Mouse (Mus musculus) kidney, embryonic 15.5 days (tissue): ENCODE data around the gene Vps11. TPM values are rescaled to one million over a fixed set of nuclear protein-coding genes. Genes with fewer than 3 reads are reported as not detected.
"Not testable (repeated sequence)": the region's sequence is repeated elsewhere in the genome, so short reads cannot be mapped to it uniquely, and the experiment has no call there.

Experiments used
- ATAC-seq: fragments of 200-750 bp; cut with Nextera tagmentation; replicated peaks from 2 replicates; pipeline ENCODE4 v1.8.0; 2017; ENCODE audit warnings: moderate TSS enrichment; ENCODE audit not compliant: low FRiP score
- H3K27ac ChIP-seq: fragments of 300-500 bp; sonication (generic); 2 replicates; pipeline ENCODE4 v1.5.1; 2015; ENCODE audit warnings: mild to moderate bottlenecking, inconsistent platforms
- H3K27me3 ChIP-seq: fragments of 300-500 bp; sonication (generic); 2 replicates; pipeline ENCODE4 v1.6.1; 2015; ENCODE audit warnings: inconsistent platforms
- H3K36me3 ChIP-seq: fragments of 300-500 bp; sonication (generic); 2 replicates; pipeline ENCODE4 v1.6.1; 2015; ENCODE audit warnings: inconsistent platforms
- H3K4me1 ChIP-seq: fragments of 300-500 bp; sonication (generic); 2 replicates; pipeline ENCODE4 v1.6.1; 2015; ENCODE audit warnings: inconsistent platforms
- H3K4me2 ChIP-seq: fragments of 300-500 bp; sonication (generic); 2 replicates; pipeline ENCODE4 v1.6.1; 2015; ENCODE audit warnings: moderate library complexity, mild to moderate bottlenecking, inconsistent platforms
- H3K4me3 ChIP-seq: fragments of 300-500 bp; sonication (generic); replicated peaks from 2 replicates; pipeline ENCODE4 v1.5.1; 2015; ENCODE audit warnings: mild to moderate bottlenecking, inconsistent platforms
- H3K9ac ChIP-seq: fragments of 300-500 bp; sonication (generic); 2 replicates; pipeline ENCODE4 v1.6.1; 2015; ENCODE audit warnings: mild to moderate bottlenecking, inconsistent platforms
- H3K9me3 ChIP-seq: fragments of 300-500 bp; sonication (generic); replicated peaks from 2 replicates; pipeline ENCODE4 v1.6.1; 2016; ENCODE audit warnings: inconsistent platforms
- WGBS: fragments of 180-500 bp; shearing (Covaris S2); methylation state at CpG from one replicate; pipeline ENCODE4 v1.1.7; 2015; ENCODE audit warnings: mixed read lengths; 5-methylcytosine and 5-hydroxymethylcytosine counted together
- polyA plus RNA-seq: library from polyadenylated mRNA; unstranded; fragments of >200 nt; fragmentation: Nextera tagmentation; extraction: Ambion mirVana; gene quantifications from 2 replicates; pipeline ENCODE4 v1.2.1, GENCODE M21; 2015

Gene Vps11
- polyA plus RNA-seq, 1 experiment from 2014 or later, result 32.9 TPM

GRCm38 (mm10) chr9:44327926-44328325, 33.5 kb downstream of the Vps11 start:
- ATAC-seq, result no peak
- Histone ChIP-seq H3K27me3 (no peaks in the 10 kb centered on the region), H3K4me1 (peaks cover 17% of the 10 kb centered on the region), H3K9me3 (no peaks in the 10 kb centered on the region), H3K36me3 (peaks cover 43% of the 10 kb centered on the region), H3K27ac (peak overlapping the region; percentile 97; the same call in 1 of the 2 replicates), H3K9ac (peak overlapping the region; percentile 93), H3K4me2 (peak overlapping the region; percentile 76), H3K4me3 (peak overlapping the region; percentile 88)
- 85% methylated on average over 5 of the region's 5 CpGs for WGBS

GRCm38 (mm10) chr9:44327064-44327711, 34.3 kb downstream of the Vps11 start:
- H3K27ac ChIP-seq, result peak overlapping the region; percentile 97
- no peaks in the 10 kb centered on the region for H3K9me3 ChIP-seq
- H3K4me1 ChIP-seq, result peaks cover 17% of the 10 kb centered on the region
- H3K9ac ChIP-seq, result peak overlapping the region; percentile 93
- peaks cover 36% of the 10 kb centered on the region for H3K36me3 ChIP-seq
- H3K27me3 ChIP-seq, result no peaks in the 10 kb centered on the region
- WGBS, result under 1% methylated on average over 22 of the region's 22 CpGs
- H3K4me3 ChIP-seq, result peak overlapping the region; percentile 88
- H3K4me2 ChIP-seq, result peak overlapping the region; percentile 76
- peak; percentile 59 for ATAC-seq

GRCm38 (mm10) chr9:44326371-44327063, 35.0 kb downstream of the Vps11 start:
- Histone ChIP-seq H3K27ac (peak overlapping the region; percentile 97), H3K4me3 (peak overlapping the region; percentile 88), H3K4me2 (peak overlapping the region; percentile 76), H3K36me3 (peaks cover 30% of the 10 kb centered on the region), H3K9ac (peak overlapping the region; percentile 93), H3K27me3 (no peaks in the 10 kb centered on the region), H3K4me1 (peaks cover 17% of the 10 kb centered on the region), H3K9me3 (no peaks in the 10 kb centered on the region)
- WGBS, result under 1% methylated on average over 38 of the region's 38 CpGs
- peak; percentile 94 for ATAC-seq

- Histone ChIP-seq H3K27ac (peak within 1 kb of the TSS; percentile 97), H3K4me1 (peaks cover 18% of the 10 kb centered on the region), H3K36me3 (peaks cover 23% of the 10 kb centered on the region), H3K4me3 (peak within 1 kb of the TSS; percentile 88), H3K4me2 (peak within 1 kb of the TSS; percentile 76), H3K27me3 (no peaks in the 10 kb centered on the region), H3K9me3 (no peaks in the 10 kb centered on the region), H3K9ac (peak within 1 kb of the TSS; percentile 93)
- WGBS, result 2% methylated on average over 12 of the region's 12 CpGs
- ATAC-seq, result peak; percentile 42
Measured at GRCm38 (mm10) chr9:44325768-44326370, 35.6 kb downstream of the Vps11 start, which contains the start of gene Dpagt1. Dpagt1 (plus strand) TSS chr9:44326019.

GRCm38 (mm10) chr9:44325032-44325767, 36.3 kb downstream of the Vps11 start:
- Histone ChIP-seq H3K4me1 (peaks cover 24% of the 10 kb centered on the region), H3K27ac (peak overlapping the region; percentile 97), H3K4me2 (peak overlapping the region; percentile 76), H3K4me3 (peak overlapping the region; percentile 88), H3K36me3 (peaks cover 17% of the 10 kb centered on the region)
- WGBS, result 67% methylated on average over 7 of the region's 8 CpGs
- not testable (repeated sequence) for H3K9ac ChIP-seq, H3K9me3 ChIP-seq, ATAC-seq, H3K27me3 ChIP-seq

GRCm38 (mm10) chr9:44324147-44324546, 37.3 kb downstream of the Vps11 start:
- Histone ChIP-seq H3K4me1 (peaks cover 30% of the 10 kb centered on the region), H3K27me3 (no peaks in the 10 kb centered on the region), H3K9ac (no peak overlapping the region), H3K4me2 (no peak overlapping the region), H3K4me3 (no peak overlapping the region), H3K9me3 (no peaks in the 10 kb centered on the region), H3K36me3 (peaks cover 6% of the 10 kb centered on the region), H3K27ac (no peak overlapping the region)
- no peak for ATAC-seq
- WGBS, result 63% methylated on average over 6 of the region's 6 CpGs

- WGBS, result 76% methylated on average over 2 of the region's 4 CpGs
- not testable (repeated sequence) for H3K9ac ChIP-seq, H3K4me3 ChIP-seq, H3K4me2 ChIP-seq, H3K9me3 ChIP-seq, H3K27me3 ChIP-seq, H3K27ac ChIP-seq, ATAC-seq, H3K36me3 ChIP-seq
- H3K4me1 ChIP-seq, result peaks cover 35% of the 10 kb centered on the region
Measured at GRCm38 (mm10) chr9:44323656-44324055, 37.8 kb downstream of the Vps11 start.

- no peaks in the 10 kb centered on the region for H3K27me3 ChIP-seq
- H3K4me3 ChIP-seq, result peak overlapping the region; percentile 87
- WGBS, result 24% methylated on average over 6 of the region's 6 CpGs
- ATAC-seq, result no peak
- peaks cover 36% of the 10 kb centered on the region for H3K4me1 ChIP-seq
- H3K9me3 ChIP-seq, result no peaks in the 10 kb centered on the region
- H3K36me3 ChIP-seq, result peaks cover 13% of the 10 kb centered on the region
- peak overlapping the region; percentile 94 for H3K4me2 ChIP-seq
- peak overlapping the region; percentile 72 for H3K27ac ChIP-seq
- peak overlapping the region; percentile 49 for H3K9ac ChIP-seq
Measured at GRCm38 (mm10) chr9:44320799-44321133, 40.7 kb downstream of the Vps11 start.

- H3K4me3 ChIP-seq, result peak within 1 kb of the TSS; percentile 87
- peaks cover 33% of the 10 kb centered on the region for H3K4me1 ChIP-seq
- peak; percentile 97 for ATAC-seq
- H3K36me3 ChIP-seq, result peaks cover 19% of the 10 kb centered on the region
- under 1% methylated on average over 67 of the region's 67 CpGs for WGBS
- peak within 1 kb of the TSS; percentile 82 for H3K9ac ChIP-seq
- no peaks in the 10 kb centered on the region for H3K9me3 ChIP-seq
- H3K27me3 ChIP-seq, result no peaks in the 10 kb centered on the region
- peak within 1 kb of the TSS; percentile 94 for H3K4me2 ChIP-seq
- peak within 1 kb of the TSS; percentile 72 for H3K27ac ChIP-seq
Measured at GRCm38 (mm10) chr9:44319887-44320798, 41.3 kb downstream of the Vps11 start, which contains the start of gene C2cd2l. C2cd2l (minus strand) TSS chr9:44320285.

GRCm38 (mm10) chr9:44319105-44319886, 42.2 kb downstream of the Vps11 start:
- Histone ChIP-seq H3K27ac (peak overlapping the region; percentile 72), H3K4me1 (peaks cover 29% of the 10 kb centered on the region), H3K9ac (peak overlapping the region; percentile 82), H3K36me3 (peaks cover 27% of the 10 kb centered on the region), H3K4me2 (peak overlapping the region; percentile 94), H3K9me3 (no peaks in the 10 kb centered on the region), H3K27me3 (no peaks in the 10 kb centered on the region), H3K4me3 (peak overlapping the region; percentile 87)
- ATAC-seq, result peak; percentile 2
- WGBS, result 3% methylated on average over 37 of the region's 37 CpGs
